Mouse (Mus musculus) bone marrow, adult 2 months (tissue): ENCODE results near the gene Pikfyve.

Source experiments
- CTCF ChIP-seq: fragments of 200-500 bp; IDR thresholded peaks from 2 replicates; pipeline ENCODE4 v1.5.1; 2011; ENCODE audit warnings: low read length, control low read depth; ENCODE audit not compliant: control insufficient read depth, insufficient read depth
- POLR2A ChIP-seq: fragments of 200-500 bp; IDR thresholded peaks from 2 replicates; pipeline ENCODE4 v1.6.1; 2011; ENCODE audit warnings: low read depth, mild to moderate bottlenecking, control low read depth, low read length, borderline replicate concordance; ENCODE audit not compliant: control insufficient read depth

GRCm38 (mm10) chr1:65223654-65224053, 37.2 kb downstream of the Pikfyve start:
- TF ChIP-seq CTCF (no peak), POLR2A (no peak)
